Mouse (Mus musculus): Measurements from ENCODE around the gene Tspan31.
"Not testable (repeated sequence)": the region's sequence is repeated elsewhere in the genome, so short reads cannot be mapped to it uniquely, and the experiment has no call there.

The Tspan31 gene

DNA sequence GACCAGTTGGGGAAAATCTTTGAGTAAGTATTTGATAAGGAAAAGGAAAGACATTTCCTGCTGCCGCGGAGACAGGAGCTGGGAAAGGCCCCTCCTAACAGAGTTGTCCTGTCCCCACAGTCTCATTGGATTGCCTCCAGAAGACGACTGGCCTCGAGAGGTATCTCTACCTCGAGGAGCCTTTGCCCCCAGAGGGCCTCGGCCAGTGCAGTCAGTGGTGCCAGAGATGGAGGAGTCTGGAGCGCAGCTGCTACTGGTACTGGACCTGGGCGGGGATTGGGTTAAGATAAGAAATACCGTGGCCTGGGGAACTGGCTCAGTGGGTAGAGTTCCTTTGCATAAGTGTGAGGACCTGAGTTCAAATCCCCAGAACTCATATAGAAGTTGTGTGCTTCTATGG, 4.1 kb downstream of the Tspan31 start:
- DNase-seq (ENCODE audit: low read depth, low spot score) = no peak

GRCm38 (mm10) chr10:127063913-127064870, 5.9 kb downstream of the Tspan31 start:
- DNase-seq (ENCODE audit: low read depth, low spot score) = peak; percentile 46

- DNase-seq (ENCODE audit: low read depth, low spot score) = peak; percentile 99
These were observed 6.7 kb downstream of the Tspan31 start, which contains the start of gene Cdk4 for GRCm38 (mm10) chr10:127063239-127063872. Gene Cdk4, plus strand, starts transcription at chr10:127063534.

DNA sequence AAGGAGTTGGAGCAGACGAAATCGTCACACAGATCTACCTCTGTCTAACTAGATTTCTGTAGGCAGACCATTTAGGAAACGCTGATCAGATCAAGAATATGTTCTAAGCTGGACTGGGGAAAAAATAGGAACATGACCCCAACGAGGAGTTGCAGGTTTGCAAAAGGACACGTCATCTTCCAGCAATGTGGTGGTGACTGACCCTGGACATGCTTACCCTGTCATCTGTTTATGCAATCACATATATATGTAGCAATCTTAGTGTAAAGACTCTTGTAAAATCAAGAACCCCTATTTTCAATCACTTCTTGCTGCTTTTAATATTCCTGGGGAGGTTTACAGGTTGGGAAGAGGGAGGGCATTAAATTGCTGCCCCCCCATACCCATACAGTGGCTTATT, 7.6 kb downstream of the Tspan31 start:
- DNase-seq (ENCODE audit: low read depth, low spot score) = no peak

DNA sequence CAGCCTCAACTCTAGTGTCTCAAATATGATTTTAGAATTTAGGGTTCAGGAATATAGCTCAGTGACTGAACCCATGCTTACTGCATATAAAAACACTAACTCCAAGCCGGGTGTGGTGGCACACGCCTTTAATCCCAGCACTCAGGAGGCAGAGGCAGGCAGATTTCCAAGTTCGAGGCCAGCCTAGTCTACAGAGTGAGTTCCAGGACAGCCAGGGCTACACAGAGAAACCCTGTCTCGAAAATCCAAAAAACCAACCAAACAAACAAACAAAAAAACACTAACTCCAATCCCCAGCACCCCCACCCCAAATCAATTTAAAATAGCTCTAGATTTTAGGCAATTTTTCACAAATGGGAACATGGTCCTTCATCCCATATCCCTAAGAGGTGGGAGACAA, 8.0 kb downstream of the Tspan31 start:
- not testable (repeated sequence) for DNase-seq (ENCODE audit: low read depth, low spot score)

DNA sequence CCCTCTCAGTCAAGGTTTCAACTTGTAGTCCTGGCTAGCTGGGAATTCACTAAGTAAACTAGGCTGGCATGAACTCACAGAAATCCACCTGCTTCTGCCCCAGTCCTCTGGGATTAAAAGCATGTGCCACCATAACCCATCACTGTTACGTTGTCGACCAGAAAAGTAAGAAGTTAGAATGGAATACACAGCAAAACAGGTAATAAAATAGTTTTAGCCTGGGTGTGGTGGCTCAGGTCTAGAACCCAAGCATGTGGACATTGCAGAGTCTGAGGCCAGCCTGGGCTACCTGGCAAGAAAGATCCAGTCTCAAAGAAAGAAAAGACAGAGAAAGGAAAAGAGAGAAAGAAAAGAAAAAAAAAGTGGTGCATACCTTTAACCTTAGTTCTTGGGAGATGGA, 8.6 kb downstream of the Tspan31 start:
- no peak for DNase-seq (ENCODE audit: low read depth, low spot score)

DNA sequence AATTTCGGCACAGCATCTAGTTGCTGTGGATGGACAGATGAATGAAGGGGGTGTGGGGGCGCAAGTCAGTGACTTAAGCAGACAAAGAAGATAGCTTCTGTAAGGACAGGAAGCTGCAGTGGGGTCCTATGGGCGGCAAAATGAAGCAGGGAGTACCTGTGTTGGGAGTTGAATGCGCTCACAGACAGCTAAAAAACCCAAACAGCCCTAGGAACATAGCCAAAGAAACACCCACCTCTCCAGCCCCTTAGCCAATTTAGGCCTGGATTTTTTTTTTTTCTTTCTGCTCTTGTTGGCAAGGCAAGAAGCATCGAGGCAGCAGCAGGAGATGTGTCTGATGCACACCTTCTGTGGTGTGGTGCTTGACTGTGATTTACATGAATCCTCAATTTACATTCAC, 9.0 kb downstream of the Tspan31 start:
- DNase-seq (ENCODE audit: low read depth, low spot score) = no peak

DNA sequence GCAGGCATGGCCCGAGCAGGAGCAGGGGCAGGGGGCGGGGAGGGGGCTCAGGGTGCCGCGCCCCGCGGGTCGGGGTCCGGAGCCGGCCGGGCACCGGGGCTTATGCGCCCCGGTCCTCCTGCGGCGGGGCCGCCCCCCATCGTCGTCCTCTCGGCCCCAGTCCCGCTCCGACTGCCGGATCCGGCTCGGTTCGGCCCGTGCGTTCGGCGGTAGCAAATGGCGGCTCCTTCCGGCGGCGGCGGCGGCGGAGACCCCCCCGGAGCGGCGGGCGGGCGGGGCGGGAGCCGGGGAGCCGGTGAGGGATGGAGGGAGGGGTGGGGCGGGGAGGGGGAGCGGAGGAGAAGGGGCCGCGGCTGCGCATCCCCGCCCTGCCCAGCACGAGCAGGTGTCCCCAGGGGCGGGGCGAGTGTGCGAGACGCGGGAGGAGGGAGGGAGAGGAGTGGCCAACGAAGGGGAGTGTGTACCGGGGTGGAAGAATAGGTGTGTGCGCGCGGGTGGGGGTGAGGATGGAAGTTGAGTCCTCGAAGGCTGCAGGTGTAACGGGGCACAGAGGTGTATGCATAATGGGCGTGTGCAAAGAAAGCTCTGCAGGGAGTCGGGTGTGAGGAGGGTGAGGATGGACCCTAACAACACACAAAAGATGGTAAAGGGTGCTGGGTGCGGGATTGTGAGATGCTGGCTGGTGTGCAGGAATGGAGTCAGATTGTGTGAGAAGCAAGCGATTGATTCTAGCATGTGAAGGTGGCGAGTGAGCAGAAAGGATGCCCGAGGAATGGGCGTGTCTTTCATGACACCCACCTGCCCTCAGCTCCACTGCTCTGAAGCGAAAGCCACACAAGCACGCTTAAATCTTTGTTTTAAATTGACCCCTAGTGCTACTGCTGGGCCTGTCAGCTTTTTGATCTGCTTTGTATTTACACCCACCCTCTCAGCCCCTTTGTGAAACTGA, 9.8 kb downstream of the Tspan31 start, which contains the start of gene March9:
TSS of gene March9 (minus strand) at position 217 of the 949 bp plus-strand sequence.
- peak; percentile 91 for DNase-seq (ENCODE audit: low read depth, low spot score)

DNA sequence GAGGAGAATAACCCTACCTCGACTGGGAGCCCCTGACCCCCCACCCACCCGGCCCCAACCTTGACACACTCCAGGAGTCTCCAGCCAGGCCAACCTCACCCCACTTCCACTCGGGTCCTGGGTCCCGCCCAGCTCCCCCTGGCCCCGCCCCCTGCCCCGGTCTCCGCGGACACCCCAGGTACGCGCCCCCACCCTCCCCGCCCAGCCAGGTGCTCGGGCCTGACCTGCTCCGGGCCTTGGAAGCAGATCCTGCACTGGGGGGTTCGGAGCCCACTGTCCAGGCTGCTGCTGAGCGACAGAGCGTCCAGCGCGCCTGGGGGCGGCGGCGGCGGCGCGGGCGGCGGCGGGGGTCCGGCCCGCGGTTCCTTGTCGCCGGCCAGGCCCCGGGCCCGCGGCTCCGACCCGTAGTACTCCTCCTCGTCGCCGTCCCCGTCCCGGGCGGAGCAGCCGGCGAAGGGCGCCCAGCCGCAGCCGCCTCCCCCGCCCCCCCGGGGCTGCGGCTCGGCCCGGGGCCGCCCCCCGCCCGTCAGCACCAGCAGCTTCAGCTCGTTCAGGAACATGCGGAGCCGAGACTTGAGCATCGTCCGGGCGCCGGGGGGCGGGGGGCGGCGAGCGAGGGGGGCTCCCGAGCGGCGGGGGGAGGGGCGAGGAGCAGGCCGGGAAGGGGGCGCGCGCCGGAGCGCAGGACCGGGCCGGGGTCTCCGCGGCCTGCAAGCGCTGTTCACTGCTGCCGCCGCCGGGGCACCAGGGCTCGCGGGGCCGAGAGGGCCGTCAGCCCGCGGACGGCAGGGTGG, 10.7 kb downstream of the Tspan31 start:
- DNase-seq (ENCODE audit: low read depth, low spot score) = peak; percentile 27

DNA sequence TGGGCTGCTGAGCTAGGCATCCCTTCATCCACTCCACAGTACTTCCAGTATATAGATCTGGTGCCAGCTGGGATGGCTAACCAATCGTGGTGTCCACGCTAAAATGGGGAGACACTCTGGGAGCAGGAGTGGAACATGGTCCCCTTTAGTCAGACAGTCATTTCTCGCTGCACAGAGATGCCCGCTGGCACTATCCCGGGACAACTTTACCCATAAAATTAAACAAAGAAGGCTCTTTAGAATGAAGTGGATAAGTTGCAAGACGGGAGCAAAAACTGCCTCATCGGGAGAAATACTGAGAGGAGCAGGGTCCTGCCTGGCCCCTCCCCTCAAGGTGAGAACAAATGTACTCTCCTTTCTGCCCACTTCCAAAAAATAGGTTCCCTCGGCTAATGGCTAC, 11.4 kb downstream of the Tspan31 start:
- DNase-seq (ENCODE audit: low read depth, low spot score) = peak; percentile 37

DNA sequence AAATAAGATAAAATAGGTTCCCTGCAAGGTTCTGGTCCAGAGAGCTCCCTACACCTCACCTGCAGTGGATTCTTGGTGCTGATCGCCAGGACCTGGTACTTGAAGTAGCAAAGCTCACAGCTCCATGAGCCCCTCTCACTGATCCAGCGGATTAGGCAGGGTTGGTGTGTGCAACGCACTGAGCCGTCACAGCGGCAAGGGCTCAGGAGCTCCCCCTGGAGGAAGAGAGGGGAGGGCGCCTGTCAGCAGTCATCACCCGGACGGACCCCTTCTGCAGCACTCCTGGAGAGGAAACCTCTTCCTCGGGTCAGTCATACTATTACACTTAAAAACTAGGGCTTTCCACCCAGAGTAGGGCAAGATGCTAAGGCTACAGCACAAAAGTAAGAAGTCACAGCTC, 11.9 kb downstream of the Tspan31 start:
- peak; percentile 84 for DNase-seq (ENCODE audit: low read depth, low spot score)

DNA sequence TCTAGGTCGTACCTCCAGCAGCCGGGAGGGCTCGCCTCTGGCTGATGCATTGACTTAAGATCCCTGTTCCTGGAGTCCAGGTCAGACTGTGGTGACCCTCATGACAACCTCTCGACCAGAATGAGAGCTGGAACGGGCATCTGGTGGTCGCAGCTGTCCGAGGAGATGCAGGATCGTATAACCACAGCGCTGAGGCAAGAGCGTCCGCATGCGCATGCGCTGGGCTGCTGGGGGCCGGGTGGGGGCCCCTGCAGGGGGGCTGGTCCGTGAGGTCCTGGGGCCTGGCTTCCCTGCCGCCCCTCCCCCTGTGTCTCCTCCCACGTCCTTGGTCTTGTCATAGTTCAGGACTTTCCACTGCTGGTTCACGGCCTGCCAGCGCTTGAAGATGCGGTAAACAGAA, 13.6 kb downstream of the Tspan31 start:
- no peak for DNase-seq (ENCODE audit: low read depth, low spot score)

DNA sequence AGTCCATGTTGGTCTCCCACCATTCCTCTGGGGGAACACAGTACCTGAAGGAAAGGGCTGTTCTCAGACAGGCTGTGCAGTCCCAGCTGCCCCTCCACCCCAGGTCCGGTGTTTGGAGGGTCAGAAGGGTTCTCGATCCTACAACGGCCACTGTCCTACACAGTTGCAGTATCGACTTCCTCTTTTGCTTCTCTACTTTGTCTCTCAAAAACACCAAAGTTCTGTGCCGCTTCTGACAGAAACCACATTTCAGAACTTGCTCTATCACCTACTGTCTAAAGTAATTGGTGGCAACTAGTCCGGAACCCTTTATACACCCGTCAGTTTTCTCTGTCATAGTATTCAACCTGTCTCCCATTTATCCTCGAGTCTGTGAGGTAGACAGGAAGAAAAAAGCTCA, 14.7 kb downstream of the Tspan31 start:
- DNase-seq (ENCODE audit: low read depth, low spot score) = peak; percentile 65

DNA sequence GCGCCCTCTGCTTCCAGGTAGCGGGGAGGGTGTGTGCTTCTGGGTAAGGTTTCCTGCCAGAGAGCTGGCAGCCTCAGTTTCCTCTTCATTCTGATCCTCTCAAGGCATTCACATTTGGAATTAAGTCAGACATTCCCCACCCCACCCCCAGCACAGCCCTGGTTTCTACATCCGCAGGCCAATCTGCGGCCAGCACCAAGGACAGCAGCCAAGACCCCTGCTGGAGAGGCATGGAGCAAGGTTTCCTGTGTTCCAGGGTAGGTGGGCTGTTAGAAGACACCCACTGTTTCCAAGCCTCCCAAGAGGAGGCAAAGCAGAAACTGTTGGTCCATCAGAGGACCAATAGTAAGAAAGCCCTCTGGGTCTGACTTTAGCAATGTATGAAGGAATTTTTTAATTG, 15.4 kb downstream of the Tspan31 start:
- DNase-seq (ENCODE audit: low read depth, low spot score) = no peak

DNA sequence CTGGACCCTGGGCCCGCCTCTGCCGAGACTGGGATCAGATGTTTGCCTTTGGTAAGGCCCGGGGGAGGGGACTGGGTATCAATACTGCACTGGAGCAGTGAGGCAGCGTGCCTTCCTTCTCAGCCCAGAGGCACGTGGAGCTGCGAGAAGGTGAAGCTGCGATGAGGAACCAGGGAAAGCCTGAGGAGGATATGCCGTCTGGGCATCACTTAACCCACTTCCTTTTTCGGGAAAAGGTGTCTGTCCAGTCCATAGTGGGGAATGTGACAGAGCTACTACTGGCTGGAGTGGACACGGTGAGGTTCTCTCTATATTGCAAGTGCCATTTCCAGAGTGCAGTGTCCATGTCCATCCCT, 20.0 kb downstream of the Tspan31 start:
- no peak for DNase-seq (ENCODE audit: low read depth, low spot score)

- DNase-seq (ENCODE audit: low read depth, low spot score) = no peak
These were observed 20.5 kb downstream of the Tspan31 start for GRCm38 (mm10) chr10:127049395-127050118.

DNA sequence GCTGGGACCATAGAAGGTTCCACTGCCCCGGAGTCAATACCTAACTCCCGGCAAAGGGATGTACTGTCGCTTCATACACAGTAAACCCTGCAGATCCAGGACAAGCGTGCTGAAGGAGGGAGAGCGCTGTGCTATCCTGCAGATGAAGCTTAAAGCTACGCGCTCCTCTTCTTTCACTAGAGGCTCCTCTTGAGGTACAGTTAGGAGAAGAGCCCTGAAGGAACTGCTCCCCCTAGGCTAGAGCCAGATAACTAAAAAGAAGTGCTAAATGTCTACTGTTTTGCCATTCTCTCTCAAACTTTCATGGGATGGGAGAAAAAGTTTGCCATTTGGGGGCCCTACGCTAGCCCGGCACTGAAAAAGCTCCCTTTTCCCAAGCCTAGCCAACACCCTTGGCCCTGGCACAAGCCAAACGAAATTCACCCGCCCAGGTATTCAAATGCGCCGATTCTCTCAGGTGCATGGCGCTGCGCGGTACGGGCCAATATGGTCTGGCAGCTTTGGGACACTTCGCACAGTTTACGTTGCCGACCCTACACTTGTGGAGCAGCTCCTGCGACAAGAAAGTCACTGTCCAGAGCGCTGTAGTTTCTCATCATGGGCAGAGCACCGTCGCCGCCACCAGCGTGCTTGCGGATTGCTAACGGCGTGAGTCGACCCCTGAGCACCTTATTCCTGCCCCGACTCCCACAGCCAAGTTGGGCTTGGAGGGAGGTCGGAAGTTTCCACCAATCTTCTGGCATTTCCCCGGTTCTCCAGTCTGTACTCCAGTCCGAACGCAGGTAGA, 21.3 kb downstream of the Tspan31 start:
- DNase-seq (ENCODE audit: low read depth, low spot score) = no peak

DNA sequence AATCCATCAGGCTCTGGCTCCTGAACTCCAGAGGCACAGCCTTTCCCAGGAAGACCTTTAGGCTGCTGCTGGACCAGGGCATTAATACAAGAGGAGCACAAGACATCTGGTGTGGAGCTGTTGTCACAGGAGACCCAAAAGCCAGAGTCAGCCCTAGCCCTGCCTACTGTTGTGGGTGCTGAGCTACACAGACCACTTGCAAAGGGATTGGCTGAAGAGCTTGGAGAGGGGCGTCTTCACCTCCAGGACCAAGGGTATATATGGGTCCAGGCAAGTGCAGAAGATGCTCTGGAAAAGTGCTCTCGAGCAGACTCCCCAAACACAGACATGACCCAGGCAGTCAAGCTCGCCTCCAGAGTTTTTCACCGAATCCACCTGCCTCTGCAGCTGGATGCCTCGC, 22.1 kb downstream of the Tspan31 start, which contains the start of gene Cyp27b1:
TSS of gene Cyp27b1 (plus strand) at position 297 of the 400 bp plus-strand sequence.
- DNase-seq (ENCODE audit: low read depth, low spot score) = no peak

DNA sequence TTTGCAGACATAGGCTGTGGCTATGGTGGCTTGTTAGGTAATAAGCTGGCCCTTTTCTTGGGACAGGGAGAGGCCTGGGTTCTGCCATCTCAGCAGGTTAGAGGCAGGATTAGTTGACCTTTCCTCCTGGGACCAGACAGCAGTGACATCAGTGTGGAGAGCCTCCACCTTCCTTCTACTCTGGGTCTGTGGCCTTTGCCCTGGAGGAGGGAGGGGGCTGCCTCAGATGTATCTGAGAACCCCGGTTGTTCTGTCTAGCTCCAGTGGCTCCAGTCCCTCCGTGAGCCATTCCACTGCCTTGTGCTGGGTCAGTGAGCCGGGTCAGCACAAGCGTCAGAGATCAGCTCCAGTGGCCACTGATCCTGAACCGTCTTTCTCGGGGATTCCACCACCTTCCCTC, 26.9 kb downstream of the Tspan31 start:
- DNase-seq (ENCODE audit: low read depth, low spot score) = no peak

All from A20 (cell line).